Mouse (Mus musculus): ENCODE measurements around the gene Tpm3. TPM values are rescaled to one million over a fixed set of nuclear protein-coding genes. Genes with fewer than 3 reads are reported as not detected.

The Tpm3 gene
- total RNA-seq (2022), result 100 to 1,000 TPM; 153 to 181 (median 166) TPM

DNA sequence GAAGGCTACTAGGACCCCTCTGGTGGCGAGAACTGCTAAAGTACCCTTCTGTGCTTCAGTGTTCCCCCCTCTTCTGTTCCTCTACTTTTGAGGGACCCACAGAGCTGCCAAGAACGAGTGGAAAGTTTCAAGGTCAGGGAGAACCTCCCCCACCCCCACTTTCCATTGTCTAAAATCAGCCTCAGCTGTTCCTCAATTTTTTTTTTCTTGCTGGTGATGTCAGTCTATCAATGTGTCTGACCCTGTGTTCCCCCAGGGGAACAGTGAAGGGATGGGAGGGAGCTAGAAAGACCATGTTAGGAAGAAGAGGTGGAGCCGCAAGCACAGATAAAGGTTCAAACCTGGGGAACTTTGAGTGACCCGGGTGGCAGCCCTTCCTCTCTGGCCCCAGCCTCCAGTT lies at the start of gene Tpm3:
Gene Tpm3, plus strand, starts transcription at position 356 of the 400 bp plus-strand sequence.
- DNase-seq (ENCODE audit: low spot score in 2 of 2), result no peak

GRCm38 (mm10) chr3:90034653-90035052 lies 37.8 kb upstream of the Tpm3 start:
- no peak for DNase-seq (ENCODE audit: low spot score in 2 of 2)

- DNase-seq (ENCODE audit: low spot score in 2 of 2), result no peak
Measured at GRCm38 (mm10) chr3:90036263-90036662, 36.2 kb upstream of the Tpm3 start.

DNA sequence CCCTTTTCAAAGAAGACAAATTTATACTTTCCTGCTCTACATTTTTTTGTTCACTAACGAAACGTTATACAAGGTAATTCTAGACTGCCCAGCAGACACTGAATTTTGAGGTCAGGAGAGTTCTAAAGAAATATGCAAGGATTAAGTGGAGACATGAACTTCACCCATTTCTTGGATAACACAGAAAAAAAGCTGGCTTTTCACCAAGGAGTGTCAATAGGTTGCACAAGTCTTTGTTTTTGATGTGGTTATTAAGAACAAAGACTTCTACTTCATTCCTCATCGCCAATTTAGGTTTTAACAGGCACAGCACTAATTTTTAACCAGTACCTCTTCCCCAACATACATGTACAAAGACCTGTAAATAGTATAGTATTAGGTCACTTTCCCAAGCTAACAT lies 22.8 kb upstream of the Tpm3 start:
- DNase-seq (ENCODE audit: low spot score in 2 of 2), result no peak

- DNase-seq (ENCODE audit: low spot score in 2 of 2), result peak; percentile 9 to 32
Measured at GRCm38 (mm10) chr3:90051441-90052350, 20.8 kb upstream of the Tpm3 start, which contains the start of gene 4933434E20Rik. Gene 4933434E20Rik, plus strand, starts transcription at chr3:90051636.

- DNase-seq (ENCODE audit: low spot score in 2 of 2), result peak; percentile 76 to 96
Measured at GRCm38 (mm10) chr3:90052351-90053241, 19.9 kb upstream of the Tpm3 start, which contains the start of gene Ubap2l. Gene Ubap2l, minus strand, starts transcription at chr3:90052628.

DNA sequence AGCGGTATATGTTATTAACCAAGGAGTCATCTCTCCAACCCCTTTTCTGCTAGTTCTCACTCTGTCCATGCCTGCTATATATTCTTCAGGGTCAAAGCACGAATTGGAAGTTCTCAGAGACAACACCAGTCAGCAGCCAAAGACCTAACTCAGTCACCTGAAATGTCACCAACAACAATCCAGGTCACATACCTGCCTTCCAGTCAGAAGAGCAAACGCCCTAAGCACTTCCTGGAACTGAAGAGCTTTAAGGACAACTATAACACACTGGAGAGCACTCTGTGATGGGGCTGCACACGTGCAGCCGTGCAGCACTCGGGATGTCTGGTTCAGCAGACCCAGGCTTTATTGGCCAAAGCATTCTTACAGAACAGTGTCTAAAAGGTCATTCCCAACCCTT lies 10.9 kb upstream of the Tpm3 start:
- no peak for DNase-seq (ENCODE audit: low spot score in 2 of 2)

DNA sequence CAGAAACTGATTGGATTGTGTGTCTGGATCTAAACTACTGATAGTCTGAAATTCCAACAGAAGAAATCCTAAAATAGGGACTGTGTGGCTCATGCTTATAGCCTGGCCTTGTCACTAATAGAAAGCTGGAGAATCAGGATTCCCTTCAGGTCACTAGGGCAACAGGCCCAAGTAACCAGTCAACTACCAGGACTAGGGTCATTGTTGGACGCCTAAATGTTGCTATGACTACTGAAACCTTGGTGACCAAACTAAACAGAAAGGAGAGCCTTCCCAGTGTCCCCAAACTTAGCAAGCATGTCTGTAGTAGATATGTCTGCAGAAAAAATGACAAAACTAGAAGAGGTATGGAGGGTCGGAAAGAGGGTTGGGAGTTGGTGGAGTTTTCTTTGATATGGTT lies 9.9 kb upstream of the Tpm3 start:
- DNase-seq (ENCODE audit: low spot score in 2 of 2), result no peak

DNA sequence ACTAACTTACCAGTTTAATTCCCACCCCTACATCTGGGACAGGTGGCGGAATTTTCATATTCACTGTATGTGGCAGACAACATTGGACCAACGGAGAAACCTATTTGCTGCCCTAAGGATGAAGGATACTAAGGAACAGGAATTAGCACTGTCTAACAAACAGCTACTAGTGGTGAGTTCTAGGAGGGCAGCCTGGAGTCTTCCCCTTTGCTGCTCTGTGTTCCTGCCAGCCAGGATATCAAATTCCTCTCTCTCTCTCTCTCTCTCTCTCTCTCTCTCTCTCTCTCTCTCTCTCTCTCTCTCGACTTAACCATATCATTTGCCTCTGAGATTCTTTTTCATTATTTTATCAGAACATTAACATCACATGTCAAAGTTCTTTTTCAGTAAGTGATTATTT lies 8.1 kb upstream of the Tpm3 start:
- DNase-seq (ENCODE audit: low spot score in 2 of 2), result no peak

DNA sequence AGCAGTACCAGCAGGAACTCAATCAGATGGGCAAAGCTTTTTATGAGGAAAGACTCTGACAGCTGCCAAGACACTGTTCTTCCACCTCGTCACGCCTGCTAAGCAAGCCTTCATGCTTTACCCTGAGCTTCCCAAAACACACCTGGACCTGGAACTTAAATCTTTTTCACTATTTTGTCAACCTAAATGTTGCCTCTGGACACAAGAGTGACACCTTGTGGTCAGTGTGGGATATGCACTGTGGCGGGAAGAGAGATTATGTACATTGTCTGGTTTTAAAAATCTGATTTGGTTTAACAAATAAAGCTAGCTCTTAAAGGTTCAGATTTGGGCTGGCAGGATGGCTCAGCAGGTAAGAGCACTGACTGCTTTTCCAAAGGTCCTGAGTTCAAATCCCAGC lies 6.9 kb upstream of the Tpm3 start:
- peak in 1 of 2 experiments; percentile 34 for DNase-seq (ENCODE audit: low spot score in 2 of 2)

- DNase-seq (ENCODE audit: low spot score in 2 of 2), result no peak
Measured at GRCm38 (mm10) chr3:90067851-90068250, 4.6 kb upstream of the Tpm3 start.

DNA sequence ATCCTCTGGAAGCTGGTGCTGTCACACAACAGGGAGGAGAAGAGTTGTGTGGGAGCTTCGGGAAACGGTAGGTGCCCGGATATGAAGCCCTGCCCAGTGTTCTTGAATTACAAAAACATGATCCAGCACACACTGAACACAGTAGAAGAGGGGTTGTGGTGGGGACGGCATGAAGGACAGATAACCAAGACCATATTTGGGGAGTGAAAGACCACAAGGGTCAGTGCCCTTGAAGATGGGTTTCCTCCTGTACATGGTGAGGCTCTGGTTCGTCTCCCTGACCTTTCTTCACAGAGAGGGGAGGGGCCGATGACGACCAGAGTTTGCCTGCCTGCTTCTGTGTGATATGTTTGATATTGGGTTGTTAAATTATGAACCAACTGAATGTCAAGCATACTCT lies 2.8 kb upstream of the Tpm3 start:
- DNase-seq (ENCODE audit: low spot score in 2 of 2), result no peak

GRCm38 (mm10) chr3:90076921-90077716 lies 4.7 kb downstream of the Tpm3 start:
- peak; percentile 65 to 69 for DNase-seq (ENCODE audit: low spot score in 2 of 2)

GRCm38 (mm10) chr3:90078224-90078623 lies 5.8 kb downstream of the Tpm3 start:
- no peak for DNase-seq (ENCODE audit: low spot score in 2 of 2)

DNA sequence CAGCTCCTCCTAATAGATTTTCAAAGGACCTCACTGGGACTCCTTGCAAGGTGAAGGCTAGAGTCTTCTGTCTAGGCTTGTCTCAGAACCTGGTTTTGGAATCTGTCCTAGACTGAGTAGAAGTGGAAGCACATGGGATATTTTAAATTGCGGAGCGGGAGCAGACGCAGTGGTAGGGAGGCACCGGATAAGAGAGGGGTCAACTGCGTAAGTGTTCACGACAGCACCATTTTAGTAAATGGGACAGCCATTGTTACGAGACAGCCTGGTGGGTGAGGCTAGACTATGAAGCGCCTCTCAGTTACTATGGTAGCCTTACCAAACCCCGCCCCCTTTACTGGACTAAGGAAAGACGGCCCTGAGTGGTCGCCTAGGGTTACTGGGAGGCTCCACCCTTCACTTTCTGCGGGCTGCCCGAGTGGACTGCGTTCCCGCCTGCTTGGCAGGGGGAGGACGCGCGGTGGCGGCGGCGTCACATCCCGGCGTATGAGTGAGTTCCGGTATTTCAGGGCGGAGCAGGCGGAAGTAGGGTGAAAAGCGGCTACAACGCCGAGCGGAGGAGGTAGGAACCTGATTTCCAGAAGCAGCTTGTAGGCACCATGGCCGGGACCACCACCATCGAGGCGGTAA lies 6.8 kb downstream of the Tpm3 start:
- peak; percentile 86 to 91 for DNase-seq (ENCODE audit: low spot score in 2 of 2)

- DNase-seq (ENCODE audit: low spot score in 2 of 2), result peak in 1 of 2 experiments; percentile 51
Measured at GRCm38 (mm10) chr3:90079763-90080497, 7.5 kb downstream of the Tpm3 start.

GRCm38 (mm10) chr3:90080498-90080863 lies 8.0 kb downstream of the Tpm3 start:
- DNase-seq (ENCODE audit: low spot score in 2 of 2), result no peak

- no peak for DNase-seq (ENCODE audit: low spot score in 2 of 2)
Measured at GRCm38 (mm10) chr3:90081365-90082240, 9.2 kb downstream of the Tpm3 start.

DNA sequence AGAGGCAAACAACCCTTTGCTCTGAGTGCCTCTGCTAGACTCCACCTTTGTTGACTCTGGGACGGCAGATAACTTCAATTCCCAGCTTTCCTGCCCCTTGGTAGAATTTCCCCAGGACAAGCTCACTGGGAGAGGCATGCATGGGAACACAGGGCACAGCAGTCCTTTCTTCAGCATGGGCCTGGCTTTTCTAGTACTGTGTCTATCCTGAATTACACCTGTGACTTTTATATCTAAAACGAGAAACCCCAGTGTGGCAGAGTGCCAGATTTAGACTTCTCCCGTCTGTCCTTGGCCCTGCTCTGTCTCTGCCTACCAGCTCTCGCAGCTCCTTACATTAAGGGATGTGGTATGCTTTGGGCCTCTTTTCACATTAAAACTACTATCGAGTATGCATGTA lies 10.6 kb downstream of the Tpm3 start:
- peak in 1 of 2 experiments; percentile 35 for DNase-seq (ENCODE audit: low spot score in 2 of 2)
